Mouse (Mus musculus) adrenal gland, postnatal 4 days (tissue): ENCODE measurements around the gene Magix. TPM values are rescaled to one million over a fixed set of nuclear protein-coding genes. Genes with fewer than 3 reads are reported as not detected.

ENCODE experiments used
- DNase-seq, 2 experiments: peaks; one replicate each; pipeline ENCODE4 v3.0.0; 2021 to 2022; ENCODE audit warnings: low spot score in 2 of 2, mixed read lengths in 2 of 2
- total RNA-seq, 2 experiments: library from RNA; stranded (reverse); gene quantifications; 2 replicates each; pipeline ENCODE4 v1.2.3; 2021

Magix gene
- total RNA-seq, 2 experiments from 2014 or later = 0.42 to 1.4 TPM

DNA sequence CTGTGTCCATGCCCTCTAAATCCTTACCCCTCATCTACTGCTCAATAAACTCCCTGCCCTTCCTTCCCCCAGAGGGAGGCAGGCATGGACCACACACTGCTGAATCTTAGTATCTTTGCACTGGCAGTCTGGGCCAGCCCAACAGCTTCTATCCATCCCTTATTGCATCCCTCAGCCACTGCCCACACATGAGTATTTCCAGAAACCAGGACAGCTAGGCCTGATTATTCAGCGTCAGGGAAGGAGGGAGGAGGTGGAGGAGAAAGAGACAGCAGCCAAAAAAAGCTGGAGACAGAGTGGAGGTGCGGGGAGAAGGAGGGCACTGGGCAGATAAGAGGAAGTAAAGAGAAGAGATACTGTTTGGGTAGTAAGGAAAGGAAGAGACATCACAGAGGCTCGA, 46.0 kb downstream of the Magix start:
- DNase-seq = no peak

DNA sequence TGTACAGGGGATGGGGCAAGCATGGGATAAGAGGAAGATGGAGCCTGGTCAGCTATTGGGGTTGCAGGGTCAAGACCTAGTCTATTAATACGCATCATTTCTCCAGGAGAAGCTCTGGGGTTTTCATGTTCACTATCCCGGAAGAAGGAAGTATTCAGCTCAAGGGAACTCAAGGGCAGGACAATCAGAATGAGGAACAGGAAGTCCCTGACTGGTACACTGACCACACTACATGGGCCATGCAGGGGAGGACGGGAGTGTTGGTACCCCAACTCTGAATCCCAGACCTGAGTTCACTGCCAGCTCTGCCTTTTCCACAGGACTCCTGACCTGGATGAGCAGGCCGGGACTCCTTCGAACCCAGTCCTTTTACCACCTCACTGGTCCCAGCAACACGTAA, 48.5 kb downstream of the Magix start:
- no peak for DNase-seq

Other genes starting within 250 kb of the Magix start
- under 1 TPM; 0.20 to 0.40 TPM for gene Foxp3, start 107.6 kb downstream of the Magix start, total RNA-seq
- 1 to 10 TPM; 6.0 to 6.7 TPM for gene Ppp1r3f, start 107.0 kb downstream of the Magix start, total RNA-seq
- gene Ccdc22, start 75.7 kb downstream of the Magix start, total RNA-seq = 10 to 100 TPM; 18.2 to 27.0 TPM
- gene Cacna1f, start 74.2 kb downstream of the Magix start, total RNA-seq = under 1 TPM in 1 of 2 experiments, not detected in 1; 0.06 TPM
- 10 to 100 TPM; 77.4 to 93.2 TPM for gene Syp, start 42.8 kb downstream of the Magix start, total RNA-seq
- 10 to 100 TPM; 16.4 to 18.7 TPM for gene Prickle3, start 24.0 kb downstream of the Magix start, total RNA-seq
- gene Plp2, start 9.9 kb downstream of the Magix start, total RNA-seq = 100 to 1,000 TPM in 1 of 2 experiments, 10 to 100 TPM in 1; 87.4 to 102 TPM
- gene Gpkow, start 15.9 kb upstream of the Magix start, total RNA-seq = 10 to 100 TPM; 47.7 to 48.2 TPM
- gene Wdr45, start 33.1 kb upstream of the Magix start, total RNA-seq = 10 to 100 TPM; 68.0 to 75.4 TPM
- 1 to 10 TPM in 1 of 2 experiments, not detected in 1; 1.4 TPM for gene Gm45208, start 41.0 kb upstream of the Magix start, total RNA-seq
- 10 to 100 TPM; 15.5 to 16.0 TPM for gene Praf2, start 47.2 kb upstream of the Magix start, total RNA-seq
- 10 to 100 TPM in 1 of 2 experiments, 1 to 10 TPM in 1; 9.0 to 10.8 TPM for gene Ccdc120, start 69.7 kb upstream of the Magix start, total RNA-seq
- 10 to 100 TPM; 39.9 to 41.0 TPM for gene Tfe3, start 81.3 kb upstream of the Magix start, total RNA-seq
- 10 to 100 TPM; 52.0 to 64.8 TPM for gene Gripap1, start 108.5 kb upstream of the Magix start, total RNA-seq
- gene Kcnd1, start 141.0 kb upstream of the Magix start, total RNA-seq = 1 to 10 TPM; 2.2 to 3.6 TPM
- gene Otud5, start 160.1 kb upstream of the Magix start, total RNA-seq = 10 to 100 TPM; 73.4 to 86.3 TPM
- gene Pim2, start 197.0 kb upstream of the Magix start, total RNA-seq = 1 to 10 TPM; 8.1 to 9.5 TPM
- gene Slc35a2, start 202.8 kb upstream of the Magix start, total RNA-seq = 10 to 100 TPM; 38.7 to 42.9 TPM
- gene Pqbp1, start 218.0 kb upstream of the Magix start, total RNA-seq = 100 to 1,000 TPM; 108 to 111 TPM
- gene Timm17b, start 218.1 kb upstream of the Magix start, total RNA-seq = 100 to 1,000 TPM in 1 of 2 experiments, 10 to 100 TPM in 1; 95.7 to 101 TPM
- gene Gm10491, start 226.6 kb upstream of the Magix start, total RNA-seq = not detected
- not detected for gene Gm10490, start 228.3 kb upstream of the Magix start, total RNA-seq
- 10 to 100 TPM; 63.6 to 65.7 TPM for gene Pcsk1n, start 238.6 kb upstream of the Magix start, total RNA-seq
- gene Eras, start 247.4 kb upstream of the Magix start, total RNA-seq = not detected